Mouse (Mus musculus): ENCODE measurements at regions not wholly inside any gene's neighbourhood (a gene's known extent, or its start where the extent isn't known, plus 50 kb on each side); places are given as distances from the start of the nearest gene placed in this dataset.
A peak's percentile ranks its signal among the peaks of the same experiment; 100 is the strongest.

GRCm38 (mm10) chr4:122781717-122782116 is 54.3 kb upstream of the Ppt1 start:
- DNase-seq (ENCODE audit: low read depth, low spot score) = peak; percentile 18
